Mouse (Mus musculus): ENCODE measurements at regions not wholly inside any gene's neighbourhood (a gene's known extent, or its start where the extent isn't known, plus 50 kb on each side); places are given as distances from the start of the nearest gene placed in this dataset.

DNA sequence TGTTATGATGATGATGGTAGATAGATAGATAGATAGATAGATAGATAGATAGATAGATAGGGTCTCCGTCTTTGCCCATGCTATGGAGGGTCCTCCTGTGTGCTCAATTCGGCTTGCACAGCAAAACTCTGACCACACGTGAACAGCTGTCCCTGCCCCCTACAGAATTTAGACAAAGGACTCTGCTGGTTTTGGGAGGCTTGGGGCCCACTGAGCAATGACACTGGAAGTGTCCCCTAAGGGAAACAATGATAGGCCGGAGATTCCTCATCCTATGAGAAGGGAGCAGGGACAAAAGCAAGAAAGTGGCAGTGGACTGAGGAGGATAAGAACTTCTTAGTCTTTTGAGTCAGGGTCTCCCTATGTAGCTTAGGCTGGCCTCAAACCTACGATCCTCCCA is 69.8 kb upstream of the Cd28 start:
- Histone ChIP-seq H3K4me3 (ENCODE audit: control insufficient read depth in 1 of 2, insufficient read depth in 1 of 2, low read depth in 2 of 2, low read length in 2 of 2) (no peak overlapping the region), H3K27me3 (ENCODE audit: control insufficient read depth in 1 of 2, insufficient read depth in 2 of 2, low read length in 2 of 2) (no peaks in the 10 kb centered on the region), H3K4me1 (ENCODE audit: control insufficient read depth in 1 of 2, insufficient read depth in 2 of 2, low read length in 2 of 2) (no peaks in the 10 kb centered on the region), H3K27ac (ENCODE audit: control insufficient read depth, low read depth, low read length) (no peak overlapping the region), H3K79me2 (ENCODE audit: control insufficient read depth, insufficient read depth, low read length, poor library complexity) (no peaks in the 10 kb centered on the region), H3K36me3 (ENCODE audit: control insufficient read depth in 1 of 2, insufficient read depth in 2 of 2, low read length in 2 of 2) (no peaks in the 10 kb centered on the region), H3K9me3 (replicated peaks; ENCODE audit: insufficient read depth, low read length) (no peaks in the 10 kb centered on the region), H3K9ac (ENCODE audit: control insufficient read depth, low read depth, low read length, poor library complexity, severe bottlenecking) (no peak overlapping the region)
- DNase-seq (ENCODE audit: low read depth, low spot score) = no peak
- no peak for TF ChIP-seq JUND (IDR thresholded peaks at IDR 0.05; ENCODE audit: low read depth, low read length)
- no peak for TF ChIP-seq TAL1 (IDR thresholded peaks at IDR 0.05; ENCODE audit: low read length)
- no peak for TF ChIP-seq GATA1 (IDR thresholded peaks at IDR 0.05; ENCODE audit: low read depth, low read length)
- no peak for TF ChIP-seq RCOR1 (IDR thresholded peaks at IDR 0.05; ENCODE audit: low read depth, low read length)
- no peak for TF ChIP-seq USF2 (IDR thresholded peaks at IDR 0.05; ENCODE audit: borderline replicate concordance in 1 of 2, insufficient read depth in 1 of 2, low read depth in 1 of 2, low read length in 2 of 2)

DNA sequence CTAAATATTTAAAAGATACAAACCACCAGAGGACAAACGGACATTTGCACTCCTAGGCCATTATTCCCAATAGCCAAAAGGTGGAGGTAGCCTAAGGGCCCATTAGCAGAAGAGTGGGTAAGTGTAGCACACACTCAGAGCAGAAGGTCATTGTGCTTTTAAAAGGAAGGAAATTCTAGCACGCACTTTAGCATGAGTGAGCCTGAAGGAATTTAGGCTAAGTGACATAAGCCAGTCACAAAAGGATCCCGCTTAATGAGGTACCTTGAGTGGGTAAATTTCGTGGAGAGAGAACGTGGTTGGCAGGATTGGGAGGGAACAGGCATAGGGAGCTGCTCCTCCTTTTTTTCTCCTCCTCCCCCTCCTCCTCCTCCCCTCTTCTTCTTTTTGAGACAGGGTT is 70.4 kb upstream of the Cd28 start:
- no peak overlapping the region for H3K4me3 ChIP-seq (ENCODE audit: control insufficient read depth in 1 of 2, insufficient read depth in 1 of 2, low read depth in 2 of 2, low read length in 2 of 2)
- no peak overlapping the region for H3K9ac ChIP-seq (ENCODE audit: control insufficient read depth, low read depth, low read length, poor library complexity, severe bottlenecking)
- TF ChIP-seq ZNF384 (IDR thresholded peaks at IDR 0.05; ENCODE audit: low read depth, low read length) (no peak), RAD21 (IDR thresholded peaks at IDR 0.05; ENCODE audit: low read depth, low read length) (no peak), TCF12 (IDR thresholded peaks at IDR 0.05; ENCODE audit: low read depth, low read length) (no peak), ZMIZ1 (IDR thresholded peaks at IDR 0.05; ENCODE audit: low read depth, low read length) (no peak), ZC3H11A (IDR thresholded peaks at IDR 0.05; ENCODE audit: low read depth, low read length) (no peak), MAZ (IDR thresholded peaks at IDR 0.05; ENCODE audit: low read depth, low read length) (no peak)
- H3K9me3 ChIP-seq (replicated peaks; ENCODE audit: insufficient read depth, low read length) = no peaks in the 10 kb centered on the region
- no peaks in the 10 kb centered on the region for H3K27me3 ChIP-seq (ENCODE audit: control insufficient read depth in 1 of 2, insufficient read depth in 2 of 2, low read length in 2 of 2)
- no peaks in the 10 kb centered on the region for H3K4me1 ChIP-seq (ENCODE audit: control insufficient read depth in 1 of 2, insufficient read depth in 2 of 2, low read length in 2 of 2)
- H3K79me2 ChIP-seq (ENCODE audit: control insufficient read depth, insufficient read depth, low read length, poor library complexity) = no peaks in the 10 kb centered on the region
- H3K27ac ChIP-seq (ENCODE audit: control insufficient read depth, low read depth, low read length) = no peak overlapping the region
- no peaks in the 10 kb centered on the region for H3K36me3 ChIP-seq (ENCODE audit: control insufficient read depth in 1 of 2, insufficient read depth in 2 of 2, low read length in 2 of 2)
- no peak for DNase-seq (ENCODE audit: low read depth, low spot score)

DNA sequence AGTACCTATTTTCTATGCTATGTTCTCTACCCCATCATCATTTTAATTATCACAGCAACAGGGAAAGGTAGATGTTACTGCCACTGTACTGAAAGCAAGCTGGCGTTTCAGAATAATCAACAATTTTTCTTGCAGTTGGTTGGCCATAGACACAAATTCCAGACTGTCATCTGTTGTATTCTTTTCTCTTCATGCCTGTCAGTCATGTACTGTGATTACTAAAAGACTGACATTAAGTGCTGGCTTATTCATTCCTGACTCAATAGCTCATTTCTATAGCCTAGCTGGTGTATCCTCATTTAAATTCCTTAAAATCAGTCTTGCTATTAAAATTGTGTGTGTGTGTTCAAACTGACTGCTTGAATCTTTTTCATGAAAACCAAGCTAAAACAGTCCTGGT is 71.4 kb upstream of the Cd28 start:
- no peak for DNase-seq (ENCODE audit: low read depth, low spot score)
- no peak overlapping the region for H3K4me3 ChIP-seq (ENCODE audit: control insufficient read depth in 1 of 2, insufficient read depth in 1 of 2, low read depth in 2 of 2, low read length in 2 of 2)
- no peaks in the 10 kb centered on the region for H3K4me1 ChIP-seq (ENCODE audit: control insufficient read depth in 1 of 2, insufficient read depth in 2 of 2, low read length in 2 of 2)
- no peaks in the 10 kb centered on the region for H3K9me3 ChIP-seq (replicated peaks; ENCODE audit: insufficient read depth, low read length)
- TF ChIP-seq MXI1 (IDR thresholded peaks at IDR 0.05; ENCODE audit: low read depth, low read length) = no peak
- TF ChIP-seq MYB (IDR thresholded peaks at IDR 0.05; ENCODE audit: low read depth, low read length) = no peak
- TF ChIP-seq CTCF (IDR thresholded peaks at IDR 0.05 in 2 of 3, conservative IDR thresholded peaks at IDR 0.05 in 1 of 3; ENCODE audit: control insufficient read depth in 1 of 3, insufficient read depth in 1 of 3, low read depth in 2 of 3, low read length in 3 of 3, poor library complexity in 1 of 3, severe bottlenecking in 1 of 3) = no peak
- no peak for TF ChIP-seq USF1 (IDR thresholded peaks at IDR 0.05; ENCODE audit: low read depth, low read length)
- no peak for TF ChIP-seq UBTF (IDR thresholded peaks at IDR 0.05; ENCODE audit: borderline replicate concordance, insufficient read depth, low read depth, low read length)
- TF ChIP-seq RAD21 (IDR thresholded peaks at IDR 0.05; ENCODE audit: low read depth, low read length) = no peak
- no peak for TF ChIP-seq POLR2AphosphoS5 (IDR thresholded peaks at IDR 0.05; ENCODE audit: borderline replicate concordance, low read depth, low read length)
- TF ChIP-seq MEF2A (IDR thresholded peaks at IDR 0.05; ENCODE audit: extremely low read depth, insufficient replicate concordance, low read depth, low read length, poor library complexity, severe bottlenecking) = no peak
- TF ChIP-seq NELFE (IDR thresholded peaks at IDR 0.05; ENCODE audit: low read depth, low read length) = no peak
- no peak for TF ChIP-seq TCF12 (IDR thresholded peaks at IDR 0.05; ENCODE audit: low read depth, low read length)
- no peak for TF ChIP-seq NRF1 (IDR thresholded peaks at IDR 0.05; ENCODE audit: insufficient read depth, low read depth, low read length, poor library complexity, severe bottlenecking)
- no peaks in the 10 kb centered on the region for H3K27me3 ChIP-seq (ENCODE audit: control insufficient read depth in 1 of 2, insufficient read depth in 2 of 2, low read length in 2 of 2)
- H3K27ac ChIP-seq (ENCODE audit: control insufficient read depth, low read depth, low read length) = no peak overlapping the region
- no peak overlapping the region for H3K9ac ChIP-seq (ENCODE audit: control insufficient read depth, low read depth, low read length, poor library complexity, severe bottlenecking)
- H3K36me3 ChIP-seq (ENCODE audit: control insufficient read depth in 1 of 2, insufficient read depth in 2 of 2, low read length in 2 of 2) = no peaks in the 10 kb centered on the region
- no peaks in the 10 kb centered on the region for H3K79me2 ChIP-seq (ENCODE audit: control insufficient read depth, insufficient read depth, low read length, poor library complexity)
